Mouse (Mus musculus) kidney, adult 9 months (tissue): ENCODE results near the gene Eftud2.

ENCODE experiments used
- DNase-seq: peaks from one replicate; pipeline ENCODE4 v3.0.0; 2022

Eftud2 gene

GRCm38 (mm10) chr11:102874801-102875334 is 5.9 kb downstream of the Eftud2 start:
- no peak for DNase-seq

DNA sequence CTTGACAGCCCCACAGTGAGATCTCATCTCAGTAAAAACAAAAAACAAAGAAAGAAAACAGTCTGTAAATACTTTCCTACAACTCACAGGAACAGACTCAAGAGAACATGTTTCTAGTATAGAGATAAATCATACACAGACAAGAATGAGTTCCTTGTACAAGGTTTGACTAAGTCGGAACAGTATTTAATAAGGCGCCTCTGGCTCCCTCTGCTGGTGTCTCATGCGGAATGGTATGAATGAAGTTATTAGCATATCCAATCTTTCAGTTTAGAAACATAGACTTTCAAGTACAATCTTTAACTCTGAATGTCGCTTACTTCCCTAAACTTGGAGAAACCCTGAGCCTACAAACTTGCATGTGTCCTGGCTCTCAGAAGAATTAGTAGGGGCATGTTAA is 16.5 kb downstream of the Eftud2 start:
- DNase-seq = peak; percentile 76

GRCm38 (mm10) chr11:102859933-102860332 is 20.9 kb downstream of the Eftud2 start:
- no peak for DNase-seq

GRCm38 (mm10) chr11:102858951-102859350 is 21.8 kb downstream of the Eftud2 start:
- no peak for DNase-seq

GRCm38 (mm10) chr11:102855941-102856340 is 24.8 kb downstream of the Eftud2 start:
- DNase-seq = no peak

GRCm38 (mm10) chr11:102853760-102854159 is 27.0 kb downstream of the Eftud2 start:
- DNase-seq = no peak

- DNase-seq = peak; percentile 72
Observed at GRCm38 (mm10) chr11:102851883-102852282, 28.9 kb downstream of the Eftud2 start.

- DNase-seq = no peak
Observed at GRCm38 (mm10) chr11:102845926-102846325, 34.9 kb downstream of the Eftud2 start.

- DNase-seq = no peak
Observed at GRCm38 (mm10) chr11:102838616-102839150, 42.1 kb downstream of the Eftud2 start.

GRCm38 (mm10) chr11:102838126-102838525 is 42.7 kb downstream of the Eftud2 start:
- DNase-seq = peak; percentile 38

DNA sequence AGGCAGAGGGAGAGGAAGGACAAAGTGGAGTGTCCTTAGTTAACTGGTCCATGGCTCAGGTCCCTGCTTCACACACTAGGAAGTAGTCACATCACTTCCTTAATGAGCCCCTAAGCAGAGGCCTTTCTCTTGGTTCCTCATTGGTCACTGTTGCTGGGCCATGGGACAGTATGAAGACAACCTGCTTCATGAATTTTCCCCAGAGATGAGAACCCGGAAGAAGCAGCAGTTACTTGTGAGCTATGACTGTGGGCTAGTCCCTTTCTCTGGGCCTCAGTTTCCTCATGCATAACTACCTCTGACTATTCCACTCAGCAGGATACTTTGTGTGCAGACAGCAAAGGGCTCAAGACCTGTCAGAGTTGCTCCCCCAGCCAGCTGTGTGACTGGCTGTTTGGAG is 43.4 kb downstream of the Eftud2 start:
- no peak for DNase-seq

DNA sequence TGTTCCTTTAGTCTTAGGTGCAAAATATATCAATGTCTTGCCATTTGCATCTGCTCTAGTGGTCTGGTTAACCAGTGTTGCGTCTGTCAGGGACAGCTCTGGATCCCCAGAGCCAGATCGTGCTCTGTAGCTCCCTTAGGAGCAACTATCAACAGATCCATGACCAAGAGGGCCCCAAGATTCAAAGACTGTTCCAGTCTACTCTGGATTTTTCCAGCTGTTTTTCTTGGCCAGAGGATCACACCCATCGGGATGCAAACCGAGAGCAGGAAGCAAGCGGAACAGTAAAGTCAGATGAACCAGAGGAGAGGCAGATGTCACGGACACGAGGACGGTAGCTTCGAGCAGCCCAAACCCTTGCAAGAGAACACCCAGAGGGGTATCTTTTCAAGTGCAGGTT is 44.6 kb downstream of the Eftud2 start:
- no peak for DNase-seq

DNA sequence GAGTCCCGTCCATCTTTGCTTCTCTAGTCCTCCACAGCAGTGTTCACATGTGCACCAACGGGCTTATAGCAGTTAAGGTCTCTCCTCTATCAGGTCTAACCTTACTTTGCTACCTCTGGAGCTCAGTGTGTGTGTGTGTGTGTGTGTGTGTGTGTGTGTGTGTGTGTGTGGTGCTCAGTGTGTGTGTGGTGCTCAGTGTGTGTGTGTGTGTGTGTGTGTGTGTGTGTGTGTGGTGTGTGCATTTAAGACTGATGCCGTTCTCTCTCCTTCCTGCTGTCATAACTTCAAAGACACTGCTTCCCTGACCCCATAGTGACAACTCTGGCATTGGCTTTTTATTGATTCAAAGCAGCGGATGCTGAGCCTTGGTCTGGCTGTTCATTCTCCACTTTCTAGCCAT is 45.2 kb downstream of the Eftud2 start, which contains the start of gene Higd1b:
Gene Higd1b, plus strand, starts transcription at position 301 of the 400 bp plus-strand sequence.
- no peak for DNase-seq

GRCm38 (mm10) chr11:102834219-102834618 is 46.6 kb downstream of the Eftud2 start:
- no peak for DNase-seq

- DNase-seq = no peak
Observed at GRCm38 (mm10) chr11:102832700-102833297, 48.0 kb downstream of the Eftud2 start.

DNA sequence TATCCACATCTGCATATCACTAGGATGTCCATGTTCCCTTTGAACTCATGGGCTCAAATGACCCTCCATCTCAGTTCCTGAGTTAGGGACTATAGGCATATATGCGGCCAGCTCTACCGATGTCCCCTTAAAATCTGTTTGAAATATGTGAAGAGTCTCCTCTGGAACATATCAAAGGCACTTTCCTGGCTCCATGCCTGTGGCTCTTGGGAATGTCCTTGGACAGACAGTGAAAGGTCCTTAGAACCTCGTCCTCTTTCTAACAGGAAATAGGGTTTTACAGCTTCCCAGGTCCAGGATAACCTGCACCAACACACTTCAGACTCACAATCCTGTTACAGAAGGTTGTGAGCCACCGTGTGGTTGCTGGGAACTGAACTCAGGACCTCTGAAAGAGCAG is 50.5 kb downstream of the Eftud2 start:
- no peak for DNase-seq

DNA sequence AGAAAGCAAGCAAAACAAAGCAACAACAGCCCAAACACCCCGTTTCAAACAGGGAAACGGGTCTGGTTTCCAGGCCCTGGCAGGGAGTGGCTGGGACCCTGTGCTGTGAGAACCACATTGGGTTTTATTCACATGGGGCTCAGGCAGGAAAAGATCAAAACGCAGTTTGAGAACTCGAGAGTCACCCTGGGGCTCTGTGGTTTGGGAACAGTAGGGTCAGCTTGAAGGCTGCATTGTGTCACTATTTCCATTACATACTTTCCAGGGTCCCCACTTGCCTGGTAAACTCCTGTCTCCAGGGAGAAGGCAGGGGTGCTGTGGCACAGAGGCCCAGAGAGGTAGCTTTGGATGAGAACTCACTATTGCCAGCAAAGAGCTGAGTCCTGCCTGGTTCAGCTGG is 53.7 kb downstream of the Eftud2 start:
- no peak for DNase-seq

- DNase-seq = no peak
Observed at GRCm38 (mm10) chr11:102826476-102826875, 54.3 kb downstream of the Eftud2 start.

DNA sequence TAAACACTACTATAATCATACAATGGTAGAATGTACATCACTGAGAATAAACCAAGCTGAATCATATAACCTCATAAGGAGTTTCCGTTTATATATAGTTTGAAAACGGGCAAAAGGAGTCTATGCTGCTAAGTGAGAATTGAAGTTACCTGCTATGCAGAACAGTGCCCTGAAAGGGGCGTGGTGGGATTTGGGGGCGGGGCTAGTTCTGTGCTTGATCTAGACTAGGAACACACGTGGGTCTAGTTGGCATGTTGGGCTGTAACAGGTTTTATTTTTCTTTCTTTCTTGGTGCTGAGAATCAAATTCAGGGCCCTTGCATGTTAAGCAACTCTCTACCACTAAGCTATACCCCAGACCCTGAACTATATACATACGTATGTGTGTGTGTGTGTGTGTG is 59.6 kb downstream of the Eftud2 start:
- DNase-seq = no peak

GRCm38 (mm10) chr11:102820432-102820831 is 60.4 kb downstream of the Eftud2 start:
- DNase-seq = no peak

DNA sequence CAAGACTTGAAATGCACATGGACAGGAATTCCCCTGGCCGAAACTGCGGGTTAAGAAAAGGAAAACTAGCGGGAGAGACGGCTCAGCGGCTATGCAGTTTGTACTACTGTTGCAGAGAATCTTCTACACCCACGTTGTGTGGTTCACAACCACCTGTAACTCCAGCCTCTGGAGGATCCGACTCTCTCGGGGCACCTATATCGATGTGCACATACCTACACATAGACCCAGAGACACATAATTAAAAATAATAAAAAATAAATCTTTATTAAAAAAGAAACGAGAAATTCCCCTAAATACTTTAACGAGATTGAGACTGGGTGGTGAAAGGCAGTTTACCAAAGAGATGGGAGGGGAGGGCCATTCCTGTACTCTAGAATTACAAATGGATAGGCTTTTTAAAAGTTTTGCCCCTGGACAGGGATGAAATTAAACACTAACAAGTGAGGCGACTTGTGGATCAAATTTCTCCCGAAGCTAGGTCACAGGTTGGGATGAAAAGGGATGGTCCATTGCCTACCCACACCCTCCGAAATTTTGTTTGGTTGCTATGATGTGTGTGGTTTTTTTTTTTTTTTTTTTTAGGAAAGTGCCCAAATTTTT is 60.9 kb downstream of the Eftud2 start:
- DNase-seq = no peak

DNA sequence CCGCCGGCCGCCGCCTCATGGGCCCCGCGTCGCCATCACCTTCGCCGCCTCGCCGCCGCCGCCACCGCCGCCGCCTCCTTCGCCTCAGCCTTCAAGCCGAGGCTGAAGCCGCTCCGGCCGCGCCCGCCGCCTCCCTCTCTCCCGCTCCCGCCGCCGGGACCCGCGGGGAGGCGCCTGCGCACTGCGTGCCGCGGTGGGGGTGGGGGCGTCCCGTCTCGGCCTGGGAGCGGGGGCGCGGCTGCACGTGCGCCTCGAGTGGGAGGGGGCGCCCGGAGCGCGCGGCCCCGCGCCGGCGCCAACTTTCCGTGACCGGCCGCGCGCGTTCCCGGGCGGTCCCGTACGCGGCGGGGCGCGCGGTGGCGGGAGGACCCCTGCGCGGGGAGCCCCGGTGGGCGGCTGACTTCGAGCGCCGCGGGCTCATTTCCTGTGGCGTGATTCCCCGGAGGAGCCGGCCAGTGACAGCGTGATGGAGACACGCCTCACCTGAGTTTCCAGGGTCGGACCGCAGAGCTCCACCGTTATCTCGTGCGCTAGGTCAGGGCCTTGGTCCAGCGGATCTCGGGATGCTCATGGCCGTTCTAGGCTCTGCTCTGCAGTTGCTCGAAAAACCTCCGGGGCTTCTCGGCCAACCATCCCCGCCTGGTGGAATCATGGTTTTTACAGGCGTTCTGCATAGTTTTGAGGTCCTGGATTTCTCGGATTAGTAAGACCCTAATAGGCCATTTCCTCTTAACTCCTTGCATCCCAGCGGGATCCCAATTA is 61.6 kb downstream of the Eftud2 start, which contains the start of gene Gjc1:
Gene Gjc1, minus strand, starts transcription at position 680 of the 762 bp plus-strand sequence.
- peak; percentile 45 for DNase-seq
